Mouse (Mus musculus): ENCODE data around the gene Copg1. TPM values are rescaled to one million over a fixed set of nuclear protein-coding genes. Genes with fewer than 3 reads are reported as not detected.
A peak's percentile ranks its signal among the peaks of the same experiment; 100 is the strongest.

Gene Copg1
- total and polyA plus RNA-seq, 3 experiments, result 78.3 to 91.9 (median 85.1) TPM

- H3K27ac ChIP-seq (ENCODE audit: insufficient read depth, low read depth), result no peak overlapping the region
- no peaks in the 10 kb centered on the region for H3K27me3 ChIP-seq (replicated peaks)
- in situ Hi-C loops (cut with MboI; ENCODE audit: low pct_ligation_motif_present, low pct_unique_long_range_greater_than_20kb, low sequenced_read_pairs) (loop anchor here (5.0 to 25.0 kb wide), 2 partner anchors 83 to 178 kb away; partner anchors contain the start of gene Rpn1), dilution Hi-C loops (cut with MboI; ENCODE audit: extremely low pct_ligation_motif_present, extremely low pct_unique_long_range_greater_than_20kb, low sequenced_read_pairs) (no loop called here)
- H3K9me3 ChIP-seq (replicated peaks; ENCODE audit: low read length), result peaks cover 10% of the 10 kb centered on the region
- H3K4me1 ChIP-seq (ENCODE audit: control insufficient read depth in 1 of 2, insufficient read depth in 2 of 2), result peaks cover 5 to 41% of the 10 kb centered on the region in 2 experiments
- H3K4me2 ChIP-seq (ENCODE audit: insufficient read depth, low read depth, poor library complexity, severe bottlenecking), result no peak overlapping the region
- DNase-seq (ENCODE audit: extremely low read depth), result no peak
- H3K9ac ChIP-seq (ENCODE audit: insufficient read depth, low read depth), result no peak overlapping the region
- peaks cover 76 to 93% of the 10 kb centered on the region in 2 experiments for H3K36me3 ChIP-seq (replicated peaks in 1 of 2; ENCODE audit: control insufficient read depth in 1 of 2, insufficient read depth in 1 of 2, low read length in 1 of 2)
- no peak for TF ChIP-seq PAX5 (IDR thresholded peaks at IDR 0.05; ENCODE audit: low read length)
- no peak for TF ChIP-seq IRF4 (IDR thresholded peaks at IDR 0.05; ENCODE audit: low read depth, low read length)
- no peak for TF ChIP-seq ZNF384 (IDR thresholded peaks at IDR 0.05; ENCODE audit: low read depth, low read length)
- no peak for TF ChIP-seq RCOR1 (conservative IDR thresholded peaks at IDR 0.05; ENCODE audit: low read depth, low read length)
- TF ChIP-seq E2F4 (IDR thresholded peaks at IDR 0.05; ENCODE audit: insufficient replicate concordance, low read depth, low read length), result no peak
- no peak for TF ChIP-seq RAD21 (IDR thresholded peaks at IDR 0.05; ENCODE audit: low read depth, low read length)
- TF ChIP-seq BHLHE40 (IDR thresholded peaks at IDR 0.05; ENCODE audit: low read depth, low read length), result no peak
- TF ChIP-seq ELF1 (IDR thresholded peaks at IDR 0.05; ENCODE audit: low read depth, low read length), result no peak
- TF ChIP-seq MAFK (IDR thresholded peaks at IDR 0.05; ENCODE audit: insufficient replicate concordance, low read length), result no peak
- TF ChIP-seq JUND (conservative IDR thresholded peaks at IDR 0.05; ENCODE audit: low read depth, low read length), result no peak
- no peak for TF ChIP-seq ZMIZ1 (IDR thresholded peaks at IDR 0.05; ENCODE audit: low read depth, low read length)
- no peak for TF ChIP-seq POLR2AphosphoS2 (IDR thresholded peaks at IDR 0.05; ENCODE audit: low read depth, low read length)
- TF ChIP-seq USF2 (conservative IDR thresholded peaks at IDR 0.05; ENCODE audit: low read depth, low read length), result no peak
- no peak overlapping the region for H3K4me3 ChIP-seq (replicated peaks in 1 of 3; ENCODE audit: low read depth in 2 of 3, low read length in 2 of 3, poor library complexity in 1 of 3)
- H3K79me2 ChIP-seq (replicated peaks; ENCODE audit: control insufficient read depth, extremely low read depth, insufficient read depth, poor library complexity, severe bottlenecking), result no peaks in the 10 kb centered on the region; the same call in 1 of the 2 replicates
Measured at GRCm38 (mm10) chr6:87909181-87909580, 21.6 kb downstream of the Copg1 start.

- H3K4me2 ChIP-seq (ENCODE audit: insufficient read depth, low read depth, poor library complexity, severe bottlenecking), result no peak overlapping the region
- dilution Hi-C loops (cut with MboI; ENCODE audit: extremely low pct_ligation_motif_present, extremely low pct_unique_long_range_greater_than_20kb, low sequenced_read_pairs) (no loop called here), in situ Hi-C loops (cut with MboI; ENCODE audit: low pct_ligation_motif_present, low pct_unique_long_range_greater_than_20kb, low sequenced_read_pairs) (loop anchor here (25.0 kb wide), 1 partner anchor 176 kb away; the partner anchor contains the start of gene Rpn1)
- no peaks in the 10 kb centered on the region; the same call in 1 of the 2 replicates for H3K79me2 ChIP-seq (replicated peaks; ENCODE audit: control insufficient read depth, extremely low read depth, insufficient read depth, poor library complexity, severe bottlenecking)
- TF ChIP-seq ZC3H11A (IDR thresholded peaks at IDR 0.05; ENCODE audit: low read depth, low read length) (no peak), RCOR1 (conservative IDR thresholded peaks at IDR 0.05; ENCODE audit: low read depth, low read length) (no peak), EP300 (IDR thresholded peaks at IDR 0.05; ENCODE audit: low read length) (0 out of 2 replicates have a peak, but pooled peaks have one; percentile 32), PAX5 (IDR thresholded peaks at IDR 0.05; ENCODE audit: low read length) (no peak), BHLHE40 (IDR thresholded peaks at IDR 0.05; ENCODE audit: low read depth, low read length) (peak; percentile 24; the same call in 1 of the 2 replicates), ETS1 (conservative IDR thresholded peaks at IDR 0.05; ENCODE audit: low read depth, low read length) (peak; percentile 62; the same call in 1 of the 2 replicates), JUND (conservative IDR thresholded peaks at IDR 0.05; ENCODE audit: low read depth, low read length) (no peak), ZNF384 (IDR thresholded peaks at IDR 0.05; ENCODE audit: low read depth, low read length) (peak; percentile 16; the same call in 1 of the 2 replicates), SIN3A (IDR thresholded peaks at IDR 0.05; ENCODE audit: low read length) (no peak), MEF2A (IDR thresholded peaks at IDR 0.05; ENCODE audit: borderline replicate concordance, low read depth, low read length) (peak; percentile 75), MAFK (IDR thresholded peaks at IDR 0.05; ENCODE audit: insufficient replicate concordance, low read length) (0 out of 2 replicates have a peak, but pooled peaks have one; percentile 50), RAD21 (IDR thresholded peaks at IDR 0.05; ENCODE audit: low read depth, low read length) (no peak), KAT2A (IDR thresholded peaks at IDR 0.05; ENCODE audit: insufficient replicate concordance, low read length) (no peak), CHD2 (IDR thresholded peaks at IDR 0.05; ENCODE audit: low read length) (no peak)
- peak; percentile 63 for DNase-seq (ENCODE audit: extremely low read depth)
- H3K36me3 ChIP-seq (replicated peaks in 1 of 2; ENCODE audit: control insufficient read depth in 1 of 2, insufficient read depth in 1 of 2, low read length in 1 of 2), result peaks cover 56 to 76% of the 10 kb centered on the region in 2 experiments
- peaks cover 12% of the 10 kb centered on the region for H3K9me3 ChIP-seq (replicated peaks; ENCODE audit: low read length)
- H3K4me3 ChIP-seq (replicated peaks in 1 of 3; ENCODE audit: low read depth in 2 of 3, low read length in 2 of 3, poor library complexity in 1 of 3), result no peak overlapping the region
- no peaks in the 10 kb centered on the region for H3K27me3 ChIP-seq (replicated peaks)
- no peak overlapping the region; the same call in 1 of the 2 replicates for H3K27ac ChIP-seq (ENCODE audit: insufficient read depth, low read depth)
- no peak overlapping the region for H3K9ac ChIP-seq (ENCODE audit: insufficient read depth, low read depth)
- peaks cover 11 to 60% of the 10 kb centered on the region in 2 experiments for H3K4me1 ChIP-seq (ENCODE audit: control insufficient read depth in 1 of 2, insufficient read depth in 2 of 2)
Measured at GRCm38 (mm10) chr6:87911559-87911958, 23.9 kb downstream of the Copg1 start.
